Mouse (Mus musculus) ovary, adult 18-20 months (tissue): Measurements from ENCODE around the gene Kbtbd6.

ENCODE experiments used
- DNase-seq: peaks from one replicate; pipeline ENCODE4 v3.0.0; 2022; ENCODE audit warnings: low spot score, mixed read lengths

Kbtbd6 gene

DNA sequence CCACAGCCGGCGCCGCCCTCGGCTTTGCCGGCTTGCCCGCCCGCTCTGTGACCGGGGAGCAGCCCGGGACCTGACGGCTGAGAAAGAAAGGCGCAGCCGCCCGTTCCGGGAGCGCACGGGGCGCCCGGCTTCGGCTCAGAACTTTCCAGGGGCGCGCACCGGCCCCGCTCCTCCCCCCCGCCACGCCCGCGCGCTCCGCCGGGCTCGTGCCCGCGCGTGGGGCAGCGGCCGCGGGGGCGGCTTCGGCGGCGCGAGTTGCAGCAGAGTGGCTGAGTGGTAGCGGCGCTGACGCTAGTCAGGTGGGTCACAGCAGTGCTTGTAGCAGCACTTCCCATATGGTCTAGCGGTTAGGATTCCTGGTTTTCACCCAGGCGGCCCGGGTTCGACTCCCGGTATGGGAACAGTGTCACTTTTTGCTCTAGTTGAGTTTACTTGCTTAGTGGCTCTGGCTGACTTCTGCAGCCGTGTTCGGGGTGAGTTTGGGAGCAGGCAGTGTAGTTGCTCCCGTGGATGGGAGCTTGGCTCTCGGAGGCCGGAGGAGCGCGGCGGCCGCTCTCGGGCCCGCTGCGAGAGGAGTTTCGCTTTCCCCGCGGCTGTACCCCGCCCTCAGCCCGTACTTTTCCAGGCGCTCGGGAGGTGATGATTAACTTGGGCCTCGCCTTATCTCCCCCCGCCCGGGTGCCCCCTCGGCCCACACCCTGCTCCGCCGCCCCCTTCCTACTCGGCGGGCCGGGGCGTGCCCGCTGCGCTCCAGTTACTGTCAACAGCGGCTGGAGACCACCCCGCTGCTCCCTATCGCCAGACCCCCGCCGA is 29.9 kb downstream of the Kbtbd6 start, which contains the start of gene Wbp4:
Gene Wbp4, minus strand, starts transcription at position 182 of the 813 bp plus-strand sequence.
- peak; percentile 80 for DNase-seq

DNA sequence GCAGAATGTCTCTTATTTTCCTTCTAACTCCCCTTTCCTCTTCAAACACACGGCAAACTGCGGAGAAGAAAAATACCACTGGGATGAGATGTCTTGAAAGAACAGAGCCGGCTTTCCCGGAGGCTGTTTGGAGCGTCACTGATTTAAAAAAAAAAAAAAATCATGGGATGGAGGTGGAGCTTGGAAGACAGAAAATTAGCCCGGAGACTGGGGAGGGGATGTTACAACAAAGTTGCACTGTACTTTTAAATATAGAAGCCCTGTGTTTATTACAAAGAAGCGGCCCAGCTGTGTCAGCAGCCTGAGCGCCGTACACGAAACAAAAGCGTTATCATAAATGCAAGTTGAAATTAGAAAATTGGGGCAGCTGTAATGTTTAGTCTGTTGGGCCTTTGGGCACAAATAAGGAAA is 30.6 kb downstream of the Kbtbd6 start:
- no peak for DNase-seq

DNA sequence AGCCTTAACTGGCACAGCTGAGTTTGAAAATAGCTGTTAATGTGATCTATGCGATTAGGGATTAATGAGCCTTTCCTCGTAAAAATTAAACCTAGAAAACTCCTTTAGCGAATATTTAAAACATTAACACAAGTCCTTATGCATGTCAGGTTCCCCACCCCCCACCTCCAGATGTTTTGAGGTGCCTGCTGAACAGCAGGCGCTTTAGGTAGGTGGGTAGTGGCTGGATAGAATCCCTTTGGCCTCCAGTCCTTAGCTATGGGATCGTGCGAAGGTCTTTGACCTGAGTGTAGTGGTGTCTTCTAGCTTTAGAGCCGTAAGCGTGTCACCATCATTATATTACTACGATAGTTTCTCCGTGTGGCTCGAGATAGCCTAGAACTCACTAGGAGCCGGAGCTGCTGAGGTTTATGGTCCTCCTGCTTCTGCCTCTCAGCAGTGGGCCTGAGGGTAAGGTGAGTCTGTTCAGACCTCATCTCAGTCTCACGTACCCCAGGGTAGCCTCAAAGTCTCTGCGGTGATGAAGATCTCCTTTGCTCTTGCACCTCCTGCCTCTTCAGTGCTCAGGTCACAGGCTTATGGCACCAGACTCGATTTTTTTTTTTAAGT is 31.2 kb downstream of the Kbtbd6 start:
- no peak for DNase-seq

DNA sequence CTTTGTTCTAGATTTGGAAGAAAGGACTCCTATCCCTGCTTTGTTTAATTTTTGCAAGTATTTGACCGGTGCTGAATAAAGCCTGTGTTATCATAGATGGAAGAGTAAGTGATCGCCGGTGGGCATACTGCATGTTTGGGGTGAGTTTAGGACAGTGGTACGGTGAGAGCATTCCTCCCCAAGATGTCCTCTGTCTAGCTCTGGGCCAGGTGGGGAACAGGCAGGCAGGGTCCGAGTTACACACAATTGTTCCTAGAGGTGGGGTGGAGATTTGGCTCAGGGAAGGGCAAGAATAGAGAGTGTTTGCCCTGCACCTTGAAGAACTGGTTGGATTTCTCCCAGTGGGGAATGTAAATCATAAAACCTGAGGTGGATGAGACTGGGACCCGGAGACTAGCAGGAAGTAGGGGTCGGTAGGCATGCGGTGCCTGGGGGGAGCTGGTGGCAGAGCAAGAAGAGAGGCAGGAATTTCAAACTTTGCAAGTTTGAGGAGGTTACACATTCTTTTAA is 32.0 kb downstream of the Kbtbd6 start:
- no peak for DNase-seq

DNA sequence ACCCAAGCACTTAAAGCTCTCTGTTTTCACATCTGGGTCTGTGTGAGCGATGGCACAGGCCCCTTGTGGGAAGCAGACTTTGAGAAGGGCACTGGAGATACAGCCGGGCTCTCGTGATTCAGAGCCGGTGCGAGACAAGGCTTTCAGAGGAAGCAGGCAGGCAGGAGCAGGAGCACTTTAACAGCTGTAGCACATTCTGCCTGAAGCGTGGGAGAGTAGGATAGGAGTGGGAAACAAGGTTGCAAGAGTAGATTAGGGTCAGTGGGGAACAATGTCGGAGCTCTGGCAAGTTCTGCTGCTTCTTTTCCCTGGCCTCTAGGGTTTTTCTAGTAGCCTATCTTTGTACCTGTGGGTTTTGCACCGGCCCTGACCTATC is 35.0 kb downstream of the Kbtbd6 start:
- DNase-seq, result no peak

DNA sequence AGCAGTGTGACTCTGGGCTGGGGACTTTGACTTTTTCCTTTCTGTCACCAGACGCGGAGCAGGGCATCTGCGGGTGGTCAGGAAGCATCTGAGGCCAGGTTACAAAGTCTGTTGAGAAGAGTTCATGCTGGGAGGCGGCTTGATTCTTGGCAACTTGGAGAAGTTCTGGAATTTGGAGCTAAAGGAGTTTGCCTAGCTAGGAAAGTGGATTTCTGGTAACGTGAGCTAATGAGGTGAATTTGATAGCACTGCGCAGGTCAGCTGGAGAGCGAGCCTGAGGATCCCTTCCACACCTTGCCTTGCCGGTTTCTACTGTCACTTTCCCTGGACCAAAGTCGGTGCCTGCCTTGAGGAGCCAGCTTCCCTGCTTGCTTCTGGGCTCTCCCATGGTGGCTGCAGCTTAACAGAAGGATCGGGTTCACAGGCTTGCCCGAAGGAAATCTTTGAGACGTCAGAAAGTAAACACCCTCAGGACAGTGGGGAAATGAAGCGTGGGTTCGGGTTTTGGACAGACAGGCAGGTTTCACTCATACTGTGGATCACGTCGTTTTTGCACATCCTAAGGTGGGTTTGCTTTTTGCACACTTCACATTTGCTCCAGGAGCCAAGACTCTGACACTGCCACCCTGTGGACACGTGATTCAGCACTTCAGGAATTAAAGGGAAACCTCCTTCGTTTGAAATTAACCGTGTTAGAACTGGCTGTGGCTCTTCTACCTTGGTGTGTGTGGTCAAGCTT is 35.5 kb downstream of the Kbtbd6 start:
- DNase-seq, result no peak

DNA sequence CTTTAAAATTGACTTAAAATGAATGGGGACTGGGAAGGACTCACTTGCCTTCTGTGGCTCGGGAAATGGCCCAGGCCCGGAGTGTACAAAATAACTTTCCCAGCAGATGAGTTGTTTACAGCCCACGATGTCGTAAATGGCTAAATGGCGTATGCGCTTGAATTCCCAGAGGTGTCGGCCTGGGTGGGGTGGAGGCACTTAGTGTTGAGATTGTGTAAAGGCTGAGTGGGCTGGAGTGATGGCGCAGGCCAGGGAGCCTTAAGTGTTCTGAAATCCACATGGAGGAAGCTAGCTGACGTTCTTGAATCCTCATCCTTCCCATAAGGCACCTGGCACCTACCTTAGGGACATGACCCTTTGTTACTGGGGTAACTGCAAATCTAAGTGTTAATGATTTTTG is 36.9 kb downstream of the Kbtbd6 start:
- no peak for DNase-seq

DNA sequence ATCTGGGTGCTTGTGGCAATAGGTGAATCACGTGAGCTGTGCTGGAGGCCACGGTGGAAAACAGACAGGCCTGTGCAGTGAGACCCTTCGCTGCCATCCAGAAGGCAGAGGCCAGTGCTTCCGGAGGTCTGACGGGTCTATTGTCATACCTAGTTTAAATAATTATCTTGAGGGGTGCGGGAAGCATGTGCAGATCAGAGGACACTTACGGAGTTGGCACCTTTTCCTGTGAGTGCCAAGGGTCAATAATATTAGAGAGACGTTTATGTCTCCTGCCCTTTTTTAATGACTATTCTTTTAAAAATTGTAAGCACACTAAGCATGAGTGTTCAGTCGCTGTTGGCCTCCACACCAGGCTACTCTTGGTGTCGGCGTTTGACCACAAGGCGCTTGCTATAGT is 37.5 kb downstream of the Kbtbd6 start:
- no peak for DNase-seq

DNA sequence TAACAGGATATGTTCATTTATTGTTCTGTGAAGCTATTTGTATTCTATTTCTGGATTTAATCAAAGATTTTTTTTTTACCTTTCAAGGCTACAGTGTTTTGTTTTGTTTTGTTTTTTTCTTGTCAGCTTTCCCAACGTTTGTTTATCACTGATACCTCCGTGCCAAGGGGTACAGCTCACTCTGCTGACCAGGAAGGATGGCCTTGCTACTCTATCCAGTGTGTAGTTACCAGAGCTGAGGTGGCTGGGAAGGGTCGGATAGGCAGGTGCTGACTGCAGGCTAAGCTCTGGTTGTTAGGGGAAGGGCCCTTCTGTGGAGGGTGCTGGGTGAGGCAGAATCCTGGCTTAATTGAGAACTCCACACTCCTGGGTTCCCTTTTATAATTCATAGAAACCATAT is 38.6 kb downstream of the Kbtbd6 start:
- DNase-seq, result no peak

DNA sequence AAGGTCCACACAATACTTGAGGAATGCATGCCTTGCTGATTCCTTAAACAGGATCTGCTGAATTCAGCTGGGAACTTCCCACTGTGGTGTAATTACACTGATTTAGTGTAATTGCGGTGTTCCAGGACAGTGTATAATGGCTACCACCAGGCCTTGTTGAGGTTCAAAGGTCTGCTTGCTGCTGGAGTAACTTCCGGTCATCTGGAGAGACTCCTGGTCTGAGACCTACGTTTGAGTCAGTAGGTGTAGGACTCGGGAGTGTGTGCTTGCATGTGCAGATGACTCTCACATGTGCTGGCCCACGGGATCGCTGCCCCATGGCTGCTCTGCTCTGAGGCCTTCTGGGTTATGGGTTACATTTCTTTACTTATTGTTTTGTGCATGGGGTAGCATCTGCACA is 42.7 kb downstream of the Kbtbd6 start:
- no peak for DNase-seq

DNA sequence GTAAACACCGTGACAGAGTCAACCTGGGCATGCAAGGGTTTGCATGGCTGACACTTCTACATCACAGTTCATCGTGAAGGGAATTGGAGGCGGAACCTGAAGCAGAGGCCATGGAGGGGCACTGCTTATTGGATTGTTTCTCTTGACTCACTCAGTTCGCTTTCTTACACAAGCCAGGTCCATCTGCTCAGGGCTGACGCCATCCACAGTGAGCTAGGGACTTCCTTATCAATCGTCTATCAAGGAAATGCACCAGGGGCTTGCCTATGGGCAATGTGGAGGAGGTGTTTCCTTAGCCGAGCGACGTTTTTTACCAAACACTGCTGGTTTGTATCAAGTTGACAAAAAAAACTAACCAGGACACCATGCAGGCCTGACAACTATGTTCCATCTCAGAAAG is 47.7 kb downstream of the Kbtbd6 start:
- no peak for DNase-seq

DNA sequence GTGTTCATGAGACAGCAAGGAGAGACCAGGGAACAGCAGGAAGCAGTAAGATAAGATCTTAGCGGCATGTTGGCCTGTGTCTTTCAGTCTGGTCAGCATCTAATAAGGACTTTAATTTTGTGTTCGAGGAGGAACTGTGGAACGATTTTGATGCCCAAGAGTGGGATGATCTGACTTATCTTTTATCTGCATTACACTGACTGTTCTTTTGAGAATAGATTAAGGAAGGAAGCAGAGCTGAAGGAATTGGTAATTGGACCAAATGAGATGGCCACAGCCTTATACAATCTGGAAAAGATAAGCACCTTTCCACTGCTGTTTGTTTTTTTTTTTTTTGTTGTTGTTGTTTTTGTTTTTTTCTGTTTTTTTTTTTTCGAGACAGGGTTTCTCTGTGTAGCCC is 49.1 kb downstream of the Kbtbd6 start:
- no peak for DNase-seq

DNA sequence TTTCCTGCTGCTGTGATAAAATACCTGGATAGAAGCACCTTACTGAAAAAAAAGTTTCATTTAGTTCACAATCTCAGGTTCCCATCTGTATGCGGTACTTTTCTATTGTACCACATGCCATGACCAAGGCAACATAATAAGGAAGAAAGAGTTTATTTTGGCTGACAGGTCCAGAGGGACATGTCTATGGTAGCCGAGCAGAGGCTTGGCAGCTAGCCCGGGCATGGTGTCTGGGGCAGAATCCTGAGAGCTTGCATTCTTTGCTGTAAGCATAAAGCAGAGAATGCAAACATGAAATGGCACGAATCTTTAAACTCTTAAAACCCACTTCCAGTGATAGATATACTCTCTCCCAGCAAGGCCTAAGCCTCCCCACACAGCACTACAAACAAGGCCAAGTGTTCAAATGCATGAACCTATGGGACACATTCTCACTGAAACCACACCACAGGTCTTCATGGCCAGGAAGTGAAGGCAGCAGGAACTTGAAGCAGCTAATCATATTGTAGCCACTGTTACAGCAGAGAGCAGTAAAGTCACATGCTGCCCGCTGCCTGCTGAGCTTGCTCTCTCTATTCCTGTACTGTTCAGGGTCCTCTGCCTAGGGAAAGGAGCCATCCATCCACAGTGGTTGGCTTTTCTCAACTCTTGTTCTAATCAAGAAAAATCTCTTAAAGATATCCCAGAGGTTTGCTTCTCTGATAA is 51.9 kb downstream of the Kbtbd6 start:
- DNase-seq, result no peak
